In genomic region chr12:75922900-75923299, GRCm38 (mm10) we compare ENCODE assay signal across 12 mouse cellular contexts.
DNase-seq lines count a peak whose midpoint lies in the region; ATAC-seq lines count a peak whose summit lies in the region.
"Had no signal": no experiment of that assay in that cellular context is flagged by ENCODE, and none has a peak within 500 bp of the region (broad histone marks: within the 10 kb centered on the region; RNA-seq: fewer than 3 reads in every experiment).

No protein-coding gene starts in this region.

- H3K4me2 ChIP-seq in heart, embryonic 15.5 days, result no peak overlapping the region
- no peak overlapping the region for H3K4me2 ChIP-seq in liver, embryonic 16.5 days (ENCODE audit: low read depth, low read length)
- H3K4me2 ChIP-seq in liver, embryonic 11.5 days, result no peak overlapping the region
- H3K4me2 ChIP-seq in hindbrain, embryonic 13.5 days, result no peak overlapping the region
- no peak overlapping the region for H3K4me2 ChIP-seq in midbrain, embryonic 14.5 days (ENCODE audit: low read length)

- 47% methylated on average over 11 of the region's 11 CpGs for WGBS in heart, embryonic 15.5 days
- WGBS in liver, embryonic 16.5 days (ENCODE audit: insufficient replicate concordance), result 66% methylated on average over 11 of the region's 11 CpGs
- WGBS in liver, embryonic 11.5 days, result 75% methylated on average over 11 of the region's 11 CpGs
- 31% methylated on average over 11 of the region's 11 CpGs for WGBS in hindbrain, embryonic 13.5 days
- 43% methylated on average over 11 of the region's 11 CpGs for WGBS in midbrain, embryonic 14.5 days

- no peaks in the 10 kb centered on the region for H3K9me3 ChIP-seq in heart, embryonic 15.5 days (replicated peaks)
- H3K9me3 ChIP-seq in liver, embryonic 16.5 days (replicated peaks; ENCODE audit: control insufficient read depth, low read length), result no peaks in the 10 kb centered on the region
- no peaks in the 10 kb centered on the region for H3K9me3 ChIP-seq in liver, embryonic 11.5 days (ENCODE audit: control insufficient read depth, low read length)
- H3K9me3 ChIP-seq in hindbrain, embryonic 13.5 days, result no peaks in the 10 kb centered on the region
- H3K9me3 ChIP-seq in midbrain, embryonic 14.5 days (ENCODE audit: control insufficient read depth, low read length), result no peaks in the 10 kb centered on the region
- H3K9me3 ChIP-seq: limb, embryonic 10.5 days had no signal

- H3K9ac ChIP-seq in heart, embryonic 15.5 days, result no peak overlapping the region
- H3K9ac ChIP-seq in liver, embryonic 16.5 days (ENCODE audit: low read depth, low read length), result no peak overlapping the region
- no peak overlapping the region for H3K9ac ChIP-seq in liver, embryonic 11.5 days (ENCODE audit: low read depth, low read length)
- H3K9ac ChIP-seq in hindbrain, embryonic 13.5 days, result no peak overlapping the region
- H3K9ac ChIP-seq in midbrain, embryonic 14.5 days (replicated peaks; ENCODE audit: low read length), result no peak overlapping the region

- peak; percentile 67 for ATAC-seq in heart, embryonic 15.5 days (replicated peaks; ENCODE audit: insufficient number of reproducible peaks, insufficient read depth, low FRiP score, low read depth)
- peak; percentile 37; the same call in 1 of the 2 replicates for ATAC-seq in liver, embryonic 16.5 days (ENCODE audit: low read depth)
- no peak for ATAC-seq in liver, embryonic 11.5 days (replicated peaks; ENCODE audit: low FRiP score)
- ATAC-seq in hindbrain, embryonic 13.5 days (ENCODE audit: low FRiP score), result peak; percentile 59; the same call in 1 of the 2 replicates
- no peak for ATAC-seq in midbrain, embryonic 14.5 days (ENCODE audit: low FRiP score, low TSS enrichment)
- no peak for ATAC-seq in megakaryocyte, adult 5-6 weeks (ENCODE audit: poor library complexity, severe bottlenecking)
- ATAC-seq: forebrain, embryonic 16.5 days had no signal

- H3K4me3 ChIP-seq in heart, embryonic 15.5 days, result no peak overlapping the region
- no peak overlapping the region for H3K4me3 ChIP-seq in liver, embryonic 16.5 days (ENCODE audit: low read depth, low read length)
- H3K4me3 ChIP-seq in liver, embryonic 11.5 days (ENCODE audit: low read depth, low read length), result no peak overlapping the region
- no peak overlapping the region for H3K4me3 ChIP-seq in hindbrain, embryonic 13.5 days
- H3K4me3 ChIP-seq in midbrain, embryonic 14.5 days (replicated peaks; ENCODE audit: low read depth, low read length), result no peak overlapping the region
- H3K4me3 ChIP-seq: limb, embryonic 10.5 days had no signal

- H3K36me3 ChIP-seq in heart, embryonic 15.5 days, result peaks cover 53% of the 10 kb centered on the region
- no peaks in the 10 kb centered on the region for H3K36me3 ChIP-seq in liver, embryonic 16.5 days (ENCODE audit: control insufficient read depth, insufficient read depth)
- peaks cover 7% of the 10 kb centered on the region for H3K36me3 ChIP-seq in liver, embryonic 11.5 days (ENCODE audit: control insufficient read depth, insufficient read depth, low read length)
- peaks cover 60% of the 10 kb centered on the region for H3K36me3 ChIP-seq in hindbrain, embryonic 13.5 days
- H3K36me3 ChIP-seq in midbrain, embryonic 14.5 days (ENCODE audit: control insufficient read depth, insufficient read depth, low read length), result peaks cover 69% of the 10 kb centered on the region

- 0 out of 2 replicates have a peak, but pooled peaks cover 3% of the 10 kb centered on the region for H3K4me1 ChIP-seq in heart, embryonic 15.5 days (replicated peaks)
- no peaks in the 10 kb centered on the region for H3K4me1 ChIP-seq in liver, embryonic 16.5 days (ENCODE audit: control insufficient read depth, low read depth, low read length)
- no peaks in the 10 kb centered on the region for H3K4me1 ChIP-seq in liver, embryonic 11.5 days (replicated peaks; ENCODE audit: control insufficient read depth, insufficient read depth, low read length)
- H3K4me1 ChIP-seq in hindbrain, embryonic 13.5 days (replicated peaks), result 0 out of 2 replicates have a peak, but pooled peaks cover 9% of the 10 kb centered on the region
- no peaks in the 10 kb centered on the region for H3K4me1 ChIP-seq in midbrain, embryonic 14.5 days (ENCODE audit: control insufficient read depth, insufficient read depth, low read length)
- H3K4me1 ChIP-seq: limb, embryonic 10.5 days had no signal

- H3K27ac ChIP-seq in heart, embryonic 15.5 days, result no peak overlapping the region
- H3K27ac ChIP-seq in liver, embryonic 16.5 days (ENCODE audit: low read length), result no peak overlapping the region
- no peak overlapping the region for H3K27ac ChIP-seq in liver, embryonic 11.5 days (ENCODE audit: low read depth, low read length)
- 0 out of 2 replicates have a peak overlapping the region, but pooled peaks have one; percentile 5 for H3K27ac ChIP-seq in hindbrain, embryonic 13.5 days
- no peak overlapping the region; the same call in 1 of the 2 replicates for H3K27ac ChIP-seq in midbrain, embryonic 14.5 days (replicated peaks; ENCODE audit: low read depth, low read length)
- H3K27ac ChIP-seq: limb, embryonic 10.5 days had no signal

- DNase-seq in heart, adult 8-10 months (ENCODE audit: low spot score), result no peak
- DNase-seq in liver, embryonic 11.5 days (ENCODE audit: low spot score), result no peak
- DNase-seq in midbrain, embryonic 14.5 days, result peak; percentile 25
- DNase-seq in cerebellum, postnatal 14 days, result no peak
- DNase-seq: thymus, adult 18-20 months had no signal

- no peaks in the 10 kb centered on the region for H3K27me3 ChIP-seq in heart, embryonic 15.5 days
- no peaks in the 10 kb centered on the region for H3K27me3 ChIP-seq in liver, embryonic 16.5 days (ENCODE audit: control insufficient read depth, insufficient read depth, low read depth, low read length)
- H3K27me3 ChIP-seq in liver, embryonic 11.5 days (replicated peaks; ENCODE audit: control insufficient read depth, insufficient read depth, low read length), result no peaks in the 10 kb centered on the region
- H3K27me3 ChIP-seq in hindbrain, embryonic 13.5 days, result no peaks in the 10 kb centered on the region
- no peaks in the 10 kb centered on the region for H3K27me3 ChIP-seq in midbrain, embryonic 14.5 days (ENCODE audit: control insufficient read depth, insufficient read depth, low read length)
- H3K27me3 ChIP-seq: CH12.LX had no signal

Comparison
In these comparisons a context has a peak if more than half of its experiments do, and no peak if none do; other contexts are left out.
1. ATAC-seq: peak in heart, embryonic 15.5 days (single experiment), liver, embryonic 16.5 days (single experiment) and hindbrain, embryonic 13.5 days (single experiment); none in liver, embryonic 11.5 days (single experiment), midbrain, embryonic 14.5 days (single experiment) and megakaryocyte, adult 5-6 weeks (single experiment).